Mouse (Mus musculus): ENCODE results near the gene Gm17364.
A peak's percentile ranks its signal among the peaks of the same experiment; 100 is the strongest.
"Not testable (repeated sequence)": the region's sequence is repeated elsewhere in the genome, so short reads cannot be mapped to it uniquely, and the experiment has no call there.

Gene Gm17364

DNA sequence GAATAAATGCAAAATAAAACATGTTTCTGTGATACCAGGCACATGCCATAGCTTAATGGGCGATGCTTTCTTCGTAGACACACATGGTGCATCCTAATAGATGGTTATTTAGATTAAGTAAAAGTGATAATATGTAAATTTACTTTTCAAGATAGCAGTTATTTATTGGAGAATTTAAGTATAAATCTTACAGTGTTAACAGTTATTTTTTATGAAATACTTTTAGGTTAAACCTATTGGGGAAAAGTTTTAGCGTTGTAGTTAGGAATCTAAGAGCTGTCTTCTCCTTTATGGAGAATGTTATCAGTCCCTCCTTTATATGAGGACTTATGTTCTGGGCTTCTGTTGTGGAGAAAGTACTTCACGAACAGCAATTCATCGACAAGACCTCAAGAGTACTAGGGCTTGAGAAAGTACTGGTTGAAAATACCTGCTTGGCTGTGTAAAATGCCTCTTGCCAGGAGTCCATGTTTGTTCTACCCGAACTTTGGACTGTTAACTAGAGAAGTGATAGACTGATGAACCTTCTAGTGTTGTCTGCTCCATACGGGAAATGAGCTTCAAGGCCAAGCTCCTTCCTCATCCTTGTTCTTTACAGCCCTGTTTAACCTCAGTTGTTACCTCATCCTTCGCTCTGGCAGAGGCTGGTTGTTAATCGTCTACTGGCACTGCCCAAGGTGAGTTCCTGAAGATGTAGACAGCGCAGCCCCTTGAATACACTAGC lies at the start of gene Gm17364:
TSS of gene Gm17364 (minus strand) at position 51 of the 724 bp plus-strand sequence.
- DNase-seq (ENCODE audit: low read depth), result no peak

- no peak for DNase-seq (ENCODE audit: low read depth)
These were observed 47.7 kb upstream of the Gm17364 start for GRCm38 (mm10) chr13:41321433-41321832.

DNA sequence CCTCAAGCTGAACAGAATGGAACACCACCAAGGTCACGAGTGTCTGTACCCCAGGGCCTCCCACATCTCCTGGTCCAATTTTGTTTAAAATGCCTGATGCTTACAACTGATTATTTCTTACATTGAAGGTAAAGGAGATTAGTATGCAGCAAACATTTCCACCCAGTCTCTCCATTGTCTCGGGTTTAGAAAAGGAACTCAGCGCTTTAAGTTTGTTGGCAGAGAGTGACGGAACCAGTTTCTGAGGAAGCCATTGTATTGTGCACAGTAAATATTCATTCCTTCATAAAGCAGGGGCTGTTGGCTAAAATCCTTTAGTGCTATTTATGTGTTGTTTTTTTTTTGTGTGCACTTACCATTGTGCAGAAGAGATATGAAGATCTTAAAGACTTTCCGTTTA lies 47.0 kb upstream of the Gm17364 start:
- DNase-seq (ENCODE audit: low read depth), result no peak

GRCm38 (mm10) chr13:41302716-41303115 lies 28.9 kb upstream of the Gm17364 start:
- DNase-seq (ENCODE audit: low read depth), result peak; percentile 92

DNA sequence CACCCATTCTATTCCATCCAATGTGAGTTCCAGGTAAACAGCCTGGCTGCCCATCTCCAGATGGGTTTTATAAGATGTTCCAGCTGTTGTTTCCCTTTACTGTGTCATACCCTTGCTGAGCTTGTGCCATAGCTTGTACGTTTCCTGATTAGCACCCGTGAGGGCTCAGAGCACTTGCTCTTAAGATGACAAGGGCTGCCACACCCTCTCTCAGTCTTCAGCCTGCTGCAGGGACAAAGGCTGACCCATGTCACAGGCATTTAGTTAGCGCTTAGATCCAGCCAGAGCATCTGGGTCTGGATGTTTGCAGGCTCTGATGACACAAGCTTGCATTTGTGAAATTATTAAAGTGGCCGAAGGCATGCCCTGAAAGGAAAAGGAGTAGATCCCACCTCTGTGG lies 26.3 kb upstream of the Gm17364 start:
- DNase-seq (ENCODE audit: low read depth), result no peak

DNA sequence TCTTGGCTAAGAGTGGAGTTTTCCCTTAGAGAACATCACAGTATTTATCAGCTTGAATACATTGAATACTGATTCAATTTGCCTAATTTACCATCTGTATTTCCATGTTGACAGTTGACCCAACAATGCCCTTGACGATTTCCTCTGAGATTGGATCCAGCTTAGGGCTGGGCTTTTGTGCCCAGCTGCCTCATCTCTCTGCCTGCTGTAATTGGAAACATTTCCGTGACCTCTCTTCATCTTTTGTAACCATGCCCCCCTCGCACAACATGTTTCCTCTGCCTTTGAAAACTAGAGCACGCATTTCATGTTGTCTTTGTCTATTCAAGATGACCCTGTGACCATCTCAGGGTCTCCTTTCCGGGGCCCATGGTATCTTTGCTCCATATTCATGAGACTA lies 25.2 kb upstream of the Gm17364 start:
- DNase-seq (ENCODE audit: low read depth), result no peak

- no peak for DNase-seq (ENCODE audit: low read depth)
These were observed 24.8 kb upstream of the Gm17364 start for GRCm38 (mm10) chr13:41298533-41298932.

DNA sequence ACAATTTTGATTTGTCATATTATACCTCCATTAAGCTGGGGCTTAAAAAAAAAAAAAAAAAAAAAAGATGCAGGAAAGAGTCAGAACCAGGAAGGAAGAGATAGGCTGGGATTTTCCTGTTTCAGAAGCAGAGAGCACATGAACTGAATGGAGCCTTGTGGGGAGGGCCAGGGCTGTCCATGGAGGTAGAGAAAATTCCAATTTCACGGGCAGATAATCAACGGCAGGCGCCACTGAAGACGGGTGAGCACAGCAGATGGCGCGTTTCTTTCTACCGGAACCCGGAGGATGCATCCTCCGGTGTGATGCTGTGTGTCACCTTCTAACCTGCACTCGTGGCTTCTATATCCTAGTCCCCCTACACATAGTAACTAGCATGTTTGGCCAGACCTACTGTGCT lies 22.6 kb upstream of the Gm17364 start:
- no peak for DNase-seq (ENCODE audit: low read depth)

GRCm38 (mm10) chr13:41295886-41296285 lies 22.1 kb upstream of the Gm17364 start:
- no peak for DNase-seq (ENCODE audit: low read depth)

GRCm38 (mm10) chr13:41293595-41293994 lies 19.8 kb upstream of the Gm17364 start:
- no peak for DNase-seq (ENCODE audit: low read depth)

DNA sequence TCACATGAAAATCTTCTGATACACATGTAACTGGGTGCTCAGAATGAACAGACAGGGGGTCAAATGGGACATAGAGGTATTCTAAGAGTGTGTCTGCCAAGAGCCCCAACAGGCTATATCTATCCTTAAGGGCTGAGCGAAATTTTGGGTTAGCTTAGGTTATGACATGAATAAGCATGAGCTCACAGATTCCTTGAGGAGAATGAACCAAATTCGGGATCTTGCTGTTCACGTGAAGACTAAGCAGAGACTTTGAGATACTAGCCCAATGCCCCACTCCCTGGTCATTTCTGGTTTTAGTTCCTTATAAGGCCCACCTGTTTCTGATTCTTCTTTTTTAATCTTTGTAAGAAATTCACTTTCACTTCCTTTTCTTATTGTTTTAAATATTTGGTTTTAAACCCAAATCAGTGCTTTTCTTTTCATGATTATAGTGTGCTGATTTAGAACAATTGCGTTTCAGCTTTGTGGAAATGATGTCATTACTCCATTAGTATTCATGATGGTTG lies 17.7 kb upstream of the Gm17364 start:
- DNase-seq (ENCODE audit: low read depth), result no peak

GRCm38 (mm10) chr13:41286285-41286684 lies 12.5 kb upstream of the Gm17364 start:
- DNase-seq (ENCODE audit: low read depth), result no peak

GRCm38 (mm10) chr13:41285448-41285847 lies 11.7 kb upstream of the Gm17364 start:
- no peak for DNase-seq (ENCODE audit: low read depth)

- DNase-seq (ENCODE audit: low read depth), result peak; percentile 87
These were observed 9.5 kb upstream of the Gm17364 start for GRCm38 (mm10) chr13:41283256-41283655.

DNA sequence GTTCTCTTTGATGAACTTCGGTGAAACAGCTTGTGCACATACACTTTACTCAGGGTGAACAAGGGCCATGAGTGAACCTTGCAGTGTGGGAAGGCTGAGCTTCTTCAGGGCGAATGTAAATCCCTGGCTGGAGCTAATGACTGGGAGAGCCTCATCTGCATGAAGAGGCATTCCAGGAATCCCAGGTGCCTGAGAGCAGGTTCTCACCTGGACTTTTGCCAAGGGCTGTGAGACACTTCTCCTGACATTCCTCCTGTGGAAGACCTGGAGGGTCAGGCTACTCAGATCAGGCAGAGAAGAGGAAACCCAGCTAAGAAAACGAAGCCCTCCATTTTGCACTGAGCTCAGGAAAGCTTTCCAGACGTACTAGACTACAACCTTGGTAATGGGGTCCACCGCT lies 6.9 kb upstream of the Gm17364 start:
- no peak for DNase-seq (ENCODE audit: low read depth)

DNA sequence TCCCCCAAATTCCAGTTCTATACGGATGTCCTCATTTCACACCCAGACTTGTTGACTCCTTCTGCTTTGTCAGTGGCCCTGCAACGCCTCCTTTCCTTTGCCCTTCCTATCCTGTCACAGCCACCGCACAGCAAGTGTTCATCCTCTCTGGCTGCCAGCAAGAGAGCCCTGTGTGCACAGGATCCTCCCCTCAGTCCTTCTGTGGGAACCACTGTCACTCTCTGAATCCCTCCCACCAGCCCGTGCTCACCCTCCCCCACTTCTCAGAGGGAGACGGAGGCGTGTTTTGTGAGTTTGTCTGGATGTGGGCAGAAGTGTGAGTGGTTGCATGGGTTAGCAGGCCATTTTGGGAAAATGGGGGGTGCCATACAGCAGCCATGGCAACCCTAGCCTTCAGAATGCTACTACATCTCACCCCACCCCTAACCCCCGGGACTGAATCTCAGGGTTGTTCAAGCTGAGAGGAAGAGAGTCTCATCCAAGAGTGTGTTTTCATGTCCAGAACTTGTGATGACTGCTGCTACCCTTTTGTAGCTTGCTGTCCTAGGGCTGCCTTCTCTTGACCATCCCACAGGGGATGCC lies 5.9 kb downstream of the Gm17364 start:
- no peak for DNase-seq (ENCODE audit: low read depth)

GRCm38 (mm10) chr13:41263304-41264006 lies 10.3 kb downstream of the Gm17364 start:
- no peak for DNase-seq (ENCODE audit: low read depth)

DNA sequence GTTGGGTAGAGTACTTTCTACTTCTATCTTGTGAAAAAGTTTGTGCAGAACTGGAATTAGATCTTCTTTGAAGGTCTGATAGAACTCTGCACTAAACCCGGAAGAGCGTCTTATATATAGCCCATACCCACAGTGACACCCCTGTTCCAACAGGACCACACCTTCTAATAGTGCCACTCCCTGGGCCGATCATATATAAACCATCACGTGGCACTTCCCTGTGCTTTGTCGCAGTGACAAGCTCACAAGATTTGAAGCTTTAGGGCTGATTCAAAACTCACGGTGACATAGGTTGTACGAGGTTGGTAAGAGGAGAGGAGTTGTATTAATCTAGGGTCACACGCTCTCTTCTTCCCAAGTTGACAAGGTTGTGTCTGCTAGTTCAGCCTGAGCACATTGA lies 12.2 kb downstream of the Gm17364 start:
- DNase-seq (ENCODE audit: low read depth), result not testable (repeated sequence)

DNA sequence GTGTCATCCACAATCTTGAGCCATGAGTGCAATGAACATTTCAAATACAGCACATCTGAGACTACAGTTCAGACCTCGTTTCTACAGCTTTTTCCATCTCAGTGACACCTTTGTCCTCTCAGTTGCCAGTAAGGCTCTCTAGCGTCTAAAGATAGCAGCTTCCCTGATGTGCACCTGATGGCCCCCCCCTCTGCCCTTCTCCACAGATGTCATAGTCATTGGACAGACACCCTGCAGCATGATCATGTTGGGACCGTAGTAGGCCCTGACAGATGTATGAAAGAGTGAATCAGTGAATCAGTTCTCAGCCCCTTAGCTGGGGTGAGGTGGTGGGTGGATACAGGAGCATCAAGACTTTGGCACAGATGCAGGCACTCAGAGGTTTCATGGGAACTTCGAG lies 15.9 kb downstream of the Gm17364 start:
- no peak for DNase-seq (ENCODE audit: low read depth)

GRCm38 (mm10) chr13:41256962-41257361 lies 16.8 kb downstream of the Gm17364 start:
- DNase-seq (ENCODE audit: low read depth), result no peak

DNA sequence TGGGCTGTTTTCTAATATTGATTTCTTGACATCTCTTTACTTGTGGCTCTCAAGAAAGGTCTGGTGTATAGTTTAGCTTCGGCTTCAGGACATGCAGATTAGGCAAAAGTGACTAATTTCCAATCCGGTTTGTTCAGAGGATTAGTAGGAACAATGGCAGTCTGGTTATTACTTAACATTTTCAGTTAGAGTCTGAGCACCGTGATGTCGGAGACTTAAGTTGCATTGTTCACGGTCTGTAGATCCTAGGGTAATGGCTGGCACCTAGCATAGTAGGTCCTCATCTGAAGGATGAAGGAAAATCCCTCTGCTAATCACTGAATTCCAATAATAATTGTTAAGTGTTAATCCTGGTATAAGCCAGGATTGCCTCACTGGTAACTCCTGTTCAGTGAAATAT lies 17.7 kb downstream of the Gm17364 start:
- no peak for DNase-seq (ENCODE audit: low read depth)

- DNase-seq (ENCODE audit: low read depth), result no peak
These were observed 21.0 kb downstream of the Gm17364 start for GRCm38 (mm10) chr13:41252736-41253135.

DNA sequence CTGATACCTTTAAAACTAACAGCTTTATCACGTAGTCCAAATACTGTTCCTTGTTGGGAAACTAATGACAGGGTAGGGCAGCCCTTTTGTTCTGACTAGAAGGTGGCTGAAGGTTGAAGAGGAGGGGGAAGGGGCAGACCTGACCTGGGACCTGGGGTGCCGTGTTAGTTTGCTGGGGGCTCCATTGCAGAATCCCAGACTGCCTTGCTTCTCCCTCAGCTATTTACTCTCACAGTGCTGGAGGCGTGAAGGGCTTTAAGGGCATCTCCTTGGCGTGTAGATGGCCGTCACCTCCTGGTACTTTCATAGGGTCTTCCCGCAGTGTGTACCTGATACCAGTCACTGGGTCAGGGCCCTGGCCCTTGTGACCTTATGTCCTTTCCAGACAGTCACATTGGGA lies 21.6 kb downstream of the Gm17364 start:
- DNase-seq (ENCODE audit: low read depth), result no peak

Measured in induced T-regulatory cell, adult 2 months (primary cell).